Mouse (Mus musculus) regulatory T cell (primary cell): Measurements from ENCODE around the gene Vash1.

ENCODE experiments used
- in situ Hi-C: fragments of 300-600 bp; cut with MboI, MseI; formaldehyde crosslinking; loops from one replicate; pipeline ENCODE4 v1.15.1; 2025; ENCODE audit warnings: high pct_unique_total_duplicates

Gene Vash1

GRCm38 (mm10) chr12:86719961-86720639, 41.6 kb downstream of the Vash1 start:
- in situ Hi-C loops: loop anchor here (5.0 kb wide), 1 partner anchor 78 kb away; no protein-coding TSS in a partner anchor

DNA sequence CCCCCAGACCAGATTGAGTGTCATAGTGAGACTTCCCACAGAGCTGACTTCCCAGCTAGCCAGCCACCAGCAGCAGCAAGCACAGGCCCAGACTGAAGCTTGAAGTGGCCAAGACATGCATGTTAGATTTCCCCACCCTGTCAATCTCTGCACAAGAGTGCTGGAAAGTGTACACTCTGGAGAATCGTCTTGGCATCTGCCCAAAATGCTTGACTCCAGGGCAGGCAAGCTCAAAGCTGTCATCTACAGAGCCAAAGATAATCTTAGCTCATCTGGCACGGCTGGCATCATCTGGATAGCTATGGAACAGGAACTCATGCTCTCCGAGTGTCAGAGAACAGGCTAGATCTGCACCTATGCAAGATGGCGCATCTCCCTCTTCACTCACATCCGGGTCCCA, 43.0 kb downstream of the Vash1 start:
- in situ Hi-C loops: no loop called here

- in situ Hi-C loops: no loop called here
Observed at GRCm38 (mm10) chr12:86724300-86724699, 45.8 kb downstream of the Vash1 start.

DNA sequence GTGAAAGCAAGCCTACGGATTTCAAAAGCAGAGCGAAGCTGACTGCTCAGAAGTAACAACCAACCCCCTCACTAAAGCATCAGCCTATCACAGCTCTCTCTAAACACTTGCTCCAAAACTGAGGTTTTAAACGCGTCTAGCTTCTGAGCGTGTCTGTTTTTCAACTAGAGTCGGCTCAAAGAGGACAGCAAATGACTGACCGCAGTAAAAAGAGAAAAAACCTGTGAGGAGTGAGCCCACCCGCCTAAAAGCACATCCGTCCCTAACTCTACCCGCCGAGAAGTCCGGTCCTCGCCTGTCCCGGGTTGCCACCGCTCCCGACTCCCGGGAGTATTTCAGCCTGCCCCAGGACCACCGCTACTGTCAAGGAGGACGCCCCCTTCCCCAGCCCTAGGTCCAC, 47.2 kb downstream of the Vash1 start:
- in situ Hi-C loops: loop anchor here (25.0 kb wide), 1 partner anchor 1513 kb away; the partner anchor contains the start of gene Eif2b2

GRCm38 (mm10) chr12:86726120-86726640, 47.7 kb downstream of the Vash1 start, which contains the start of gene Angel1:
Gene Angel1, minus strand, starts transcription at chr12:86726460.
- in situ Hi-C loops: loop anchor here (25.0 kb wide), 1 partner anchor 1514 kb away; the partner anchor contains the start of gene Eif2b2

DNA sequence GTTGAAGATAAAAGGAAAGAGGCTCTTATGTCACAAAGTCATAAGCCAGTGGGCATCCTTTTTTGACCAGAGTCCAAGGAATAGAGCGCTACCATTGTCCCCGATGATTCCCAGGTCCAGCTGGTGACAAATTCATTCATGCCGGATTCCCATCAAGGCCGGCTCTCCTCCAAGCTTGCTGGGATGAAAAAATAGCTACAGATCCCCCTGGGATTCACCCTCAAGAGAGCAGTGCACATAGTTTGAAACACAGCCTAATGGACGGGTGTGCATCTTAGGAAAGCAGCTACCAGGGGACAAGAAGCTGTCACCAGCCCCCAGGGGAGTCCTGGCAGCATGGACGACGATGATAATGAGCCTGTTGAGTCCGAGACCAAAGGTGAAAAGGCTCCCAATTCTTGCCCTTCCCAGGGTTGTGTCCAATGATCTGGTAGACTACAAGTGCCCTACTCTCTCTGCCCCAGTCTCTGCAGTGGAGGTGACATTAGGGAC, 55.9 kb downstream of the Vash1 start, which contains the start of gene Lrrc74a:
Lrrc74a (plus strand) TSS at position 51 of the 492 bp plus-strand sequence.
- in situ Hi-C loops: loop anchor here (25.0 kb wide), 1 partner anchor 1522 kb away; the partner anchor contains the start of gene Eif2b2
